Mouse (Mus musculus) frontal cortex, adult 2 months (tissue): ENCODE results near the gene Cdh3. TPM values are rescaled to one million over a fixed set of nuclear protein-coding genes. Genes with fewer than 3 reads are reported as not detected.
A peak's percentile ranks its signal among the peaks of the same experiment; 100 is the strongest.

Source experiments
- DNase-seq, 2 experiments: peaks; one replicate each; pipeline ENCODE4 v3.0.0; 2022; ENCODE audit warnings: low spot score in 1 of 2; ENCODE audit errors: extremely low spot score in 1 of 2
- polyA plus RNA-seq: library from polyadenylated mRNA; depleted of rRNA; stranded (reverse); fragments of >200 nt; gene quantifications from 2 replicates; pipeline ENCODE4 v1.2.3, GENCODE M21; 2012

Gene Cdh3
- polyA plus RNA-seq, 1 experiment = 1.3 TPM

- DNase-seq = no peak
Measured at GRCm38 (mm10) chr8:106526725-106527124, 16.0 kb downstream of the Cdh3 start.

DNA sequence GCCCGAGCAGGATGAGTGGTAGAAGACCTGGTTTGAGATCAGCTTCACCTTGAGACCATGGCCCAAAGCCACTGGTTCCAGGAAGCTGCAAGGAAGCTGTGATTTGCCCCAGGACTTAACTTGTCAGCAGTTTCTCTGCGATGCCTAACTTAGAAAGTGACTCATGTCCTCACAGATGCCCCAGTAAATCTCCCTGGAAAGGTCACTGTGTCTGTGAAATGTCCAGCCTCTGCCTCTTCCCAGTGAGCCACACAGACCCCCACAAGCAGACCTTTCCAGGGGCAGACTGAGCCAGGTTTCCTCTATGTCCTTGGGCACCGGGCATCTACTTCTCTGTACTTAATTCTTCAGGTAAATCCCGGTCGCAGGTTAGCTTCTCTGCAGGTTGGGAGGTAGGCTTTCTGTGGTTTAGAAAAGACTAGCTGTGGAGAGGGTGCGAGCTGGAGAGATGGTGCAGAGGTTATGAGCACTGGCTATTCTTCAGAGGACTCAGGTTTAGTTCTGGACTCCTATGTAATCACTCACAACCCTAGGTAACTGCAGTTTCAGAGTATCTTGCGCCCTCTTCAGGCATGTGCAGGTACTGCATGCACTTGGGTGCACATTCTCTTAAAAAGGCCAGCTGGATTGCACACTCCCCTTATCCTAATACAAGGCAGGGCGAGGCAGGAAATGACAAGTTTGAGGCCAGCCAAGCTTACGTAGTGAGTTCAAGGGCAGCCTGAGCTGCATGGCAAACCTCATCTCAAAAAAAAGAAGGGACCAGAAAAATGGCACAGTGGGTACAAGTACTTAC is 16.7 kb downstream of the Cdh3 start:
- no peak for DNase-seq

DNA sequence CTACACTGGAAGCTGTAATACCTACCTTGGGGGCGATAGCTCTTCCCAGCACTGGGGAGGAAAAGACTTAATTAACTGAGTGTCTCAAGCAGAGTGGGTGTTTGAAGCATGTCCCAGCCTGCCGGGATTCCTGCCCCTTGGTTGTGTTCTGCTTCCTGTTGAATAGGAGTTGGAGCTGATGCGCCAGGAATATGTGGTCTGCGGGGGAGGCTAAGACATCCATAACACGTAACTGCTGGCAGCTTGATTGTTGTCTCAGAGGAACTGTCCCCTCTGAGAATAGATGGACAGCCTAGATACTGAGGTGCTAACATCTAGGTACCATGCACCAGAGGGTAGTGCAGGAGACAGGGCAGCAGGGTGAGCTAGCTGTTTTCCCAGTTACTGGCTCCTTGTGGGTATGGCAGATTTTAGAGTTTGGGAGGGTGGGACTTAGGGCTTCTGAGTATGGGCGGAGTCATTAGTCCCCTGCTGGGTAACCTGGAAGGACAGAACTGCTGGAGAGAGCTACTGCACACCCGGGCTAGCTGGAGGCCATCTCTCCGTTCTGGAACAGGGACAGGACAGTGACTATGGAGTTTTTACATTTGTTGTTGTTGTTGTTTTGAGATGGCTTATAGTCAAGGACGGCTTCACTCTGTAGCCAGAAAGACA is 18.0 kb downstream of the Cdh3 start:
- DNase-seq = no peak

- DNase-seq = no peak
Measured at GRCm38 (mm10) chr8:106529885-106530482, 19.3 kb downstream of the Cdh3 start.

- no peak for DNase-seq
Measured at GRCm38 (mm10) chr8:106530566-106530965, 19.9 kb downstream of the Cdh3 start.

- no peak for DNase-seq
Measured at GRCm38 (mm10) chr8:106533709-106534108, 23.0 kb downstream of the Cdh3 start.

GRCm38 (mm10) chr8:106534449-106534848 is 23.8 kb downstream of the Cdh3 start:
- peak in 1 of 2 experiments; percentile 65 for DNase-seq

GRCm38 (mm10) chr8:106535448-106535847 is 24.8 kb downstream of the Cdh3 start:
- DNase-seq = no peak

GRCm38 (mm10) chr8:106539193-106539592 is 28.5 kb downstream of the Cdh3 start:
- no peak for DNase-seq

DNA sequence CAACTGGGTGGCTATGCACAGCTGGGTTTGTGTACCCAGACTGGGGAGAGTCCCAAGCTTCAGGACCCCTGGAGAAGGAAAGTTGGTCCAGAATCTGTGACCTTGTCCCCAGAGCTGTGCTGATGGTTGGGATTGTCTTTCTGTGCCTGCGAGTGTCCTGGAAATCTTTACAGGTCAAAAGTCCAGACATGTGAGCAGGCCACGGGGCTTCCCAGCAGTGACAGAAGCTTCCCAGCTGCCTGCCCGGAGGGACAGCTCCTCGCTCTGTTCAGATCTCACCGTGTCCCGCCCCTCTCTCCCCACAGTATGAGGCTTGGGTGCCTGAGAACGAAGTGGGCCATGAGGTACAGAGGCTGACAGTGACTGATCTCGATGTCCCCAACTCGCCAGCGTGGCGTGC is 30.3 kb downstream of the Cdh3 start:
- no peak for DNase-seq

DNA sequence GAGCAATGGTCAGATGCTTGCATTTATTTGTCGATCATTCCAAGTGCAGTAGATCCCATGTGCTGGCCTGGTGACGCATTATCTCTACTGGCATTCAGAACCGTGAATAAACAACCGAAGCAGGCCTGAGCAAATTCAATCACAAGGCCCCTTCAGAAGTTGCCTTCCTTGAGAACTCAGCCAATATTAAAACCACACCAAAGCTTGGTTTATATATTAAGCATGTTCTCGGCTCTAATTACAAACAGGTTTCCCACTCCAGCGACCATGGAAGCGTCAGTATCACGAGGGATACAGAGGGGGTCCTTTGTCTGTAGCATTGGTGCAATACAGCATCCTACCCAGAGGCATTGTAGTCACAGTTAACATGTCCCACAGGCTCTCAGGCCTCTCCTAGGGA is 32.4 kb downstream of the Cdh3 start:
- no peak for DNase-seq

- no peak for DNase-seq
Measured at GRCm38 (mm10) chr8:106545149-106545548, 34.5 kb downstream of the Cdh3 start.

- no peak for DNase-seq
Measured at GRCm38 (mm10) chr8:106546746-106547145, 36.1 kb downstream of the Cdh3 start.

DNA sequence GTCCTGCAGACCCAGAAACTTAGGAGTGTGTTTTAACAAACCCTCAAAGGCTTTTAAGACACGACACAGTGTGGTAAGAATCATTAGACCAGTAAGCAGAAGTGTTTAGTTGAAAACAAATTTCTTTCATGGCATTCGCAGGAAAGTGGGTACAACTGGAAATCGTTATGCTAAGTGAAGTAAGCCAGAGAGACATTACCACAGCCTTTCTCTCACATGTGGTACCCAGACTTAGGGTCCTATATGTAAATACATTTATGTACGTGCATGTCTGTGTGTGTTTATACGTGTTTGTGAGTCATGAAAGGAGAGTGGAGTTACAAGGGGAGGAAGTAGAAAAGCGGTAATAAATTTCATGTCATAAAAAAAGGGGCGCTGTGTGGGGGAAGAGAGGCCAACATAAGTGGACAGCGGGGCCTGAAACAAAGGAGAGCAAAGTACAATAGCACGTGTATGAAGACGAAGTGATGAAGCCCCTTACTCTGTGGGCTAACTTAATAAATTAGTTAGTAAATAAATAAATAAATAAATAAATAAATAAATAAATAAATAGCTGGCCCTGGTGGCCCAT is 37.8 kb downstream of the Cdh3 start:
- no peak for DNase-seq

DNA sequence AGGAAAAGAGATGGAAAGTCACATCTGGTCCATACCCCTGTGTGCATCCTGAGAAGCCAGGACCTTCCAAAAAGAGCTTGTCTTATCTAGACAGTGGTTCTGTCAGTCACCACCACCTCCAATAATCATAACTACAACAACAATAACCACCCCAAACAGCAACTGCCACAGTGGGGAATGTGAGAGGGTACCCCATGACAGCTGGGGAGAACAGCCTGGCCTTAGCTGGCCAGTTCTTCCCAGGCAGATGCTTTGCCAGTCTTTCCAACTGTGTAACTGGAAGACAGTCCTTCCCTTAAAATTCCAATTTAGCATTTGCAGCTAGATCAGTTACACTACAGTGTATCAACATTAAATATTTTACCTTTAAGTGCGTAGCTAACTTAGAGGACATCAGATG is 40.2 kb downstream of the Cdh3 start:
- DNase-seq = no peak

DNA sequence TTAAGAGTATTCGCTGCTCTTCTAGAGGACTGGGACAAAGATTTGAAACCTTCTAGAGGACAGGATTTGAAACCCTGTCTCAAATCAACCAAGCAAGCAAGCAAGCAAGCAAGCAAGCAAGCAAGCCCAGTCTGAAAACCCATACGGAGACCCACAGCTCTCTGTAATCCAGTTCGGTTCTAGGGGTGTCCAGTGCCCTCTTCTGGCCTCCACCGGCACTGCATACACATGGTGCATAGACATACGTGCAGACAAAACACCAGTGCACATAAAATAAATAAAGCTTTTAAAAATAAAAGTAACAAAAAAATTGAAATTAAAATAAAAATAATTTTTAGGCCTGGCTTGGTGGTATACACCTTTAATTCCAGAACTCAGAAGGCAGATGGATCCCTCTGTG is 43.3 kb downstream of the Cdh3 start:
- no peak for DNase-seq

DNA sequence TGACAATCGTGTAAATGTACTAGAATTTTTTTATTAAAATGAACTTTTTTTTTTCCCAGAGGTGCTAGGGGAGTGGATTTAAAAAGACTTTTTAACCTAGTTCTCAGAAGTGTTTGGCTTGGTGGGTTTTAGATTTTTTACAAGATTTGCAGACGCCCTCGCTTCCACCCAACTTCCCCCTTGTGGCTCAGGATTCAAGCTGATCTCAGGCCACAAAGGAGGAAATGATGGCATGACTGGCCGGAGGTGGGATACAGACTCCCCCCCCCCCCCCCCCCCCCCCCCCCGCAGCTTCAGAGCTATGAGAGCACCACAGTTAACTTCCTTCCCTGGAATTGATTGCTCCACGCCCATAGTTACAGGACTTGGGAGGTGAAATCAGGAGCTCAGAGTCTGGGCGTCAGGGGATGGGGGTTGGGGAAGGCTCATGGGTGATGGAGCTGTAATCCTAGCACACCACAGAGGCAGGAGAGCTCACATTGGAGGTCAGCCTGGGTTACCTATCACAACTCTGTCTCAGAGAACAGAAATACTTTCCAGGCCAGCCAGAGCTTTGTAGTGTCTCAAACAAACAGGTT is 45.5 kb downstream of the Cdh3 start:
- DNase-seq = no peak

DNA sequence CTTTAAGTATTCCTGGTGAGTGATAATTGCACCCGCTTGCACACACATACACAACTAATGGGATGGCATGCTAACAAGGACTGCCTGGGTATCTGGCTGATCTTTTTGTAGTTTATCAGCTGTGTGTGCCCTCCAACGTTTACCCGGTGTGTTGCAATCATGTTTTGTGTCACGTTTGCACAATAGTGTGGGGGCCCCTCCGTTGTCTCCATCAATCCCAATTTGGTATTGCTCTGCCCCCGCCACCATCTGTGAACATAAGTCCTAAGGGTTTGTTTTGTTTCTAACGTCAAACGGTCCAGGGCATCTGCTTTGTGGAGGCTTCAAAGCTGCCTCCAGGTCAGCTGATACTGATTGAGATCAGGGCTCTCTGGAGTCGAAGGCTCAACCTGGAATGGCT is 49.2 kb downstream of the Cdh3 start:
- no peak for DNase-seq

DNA sequence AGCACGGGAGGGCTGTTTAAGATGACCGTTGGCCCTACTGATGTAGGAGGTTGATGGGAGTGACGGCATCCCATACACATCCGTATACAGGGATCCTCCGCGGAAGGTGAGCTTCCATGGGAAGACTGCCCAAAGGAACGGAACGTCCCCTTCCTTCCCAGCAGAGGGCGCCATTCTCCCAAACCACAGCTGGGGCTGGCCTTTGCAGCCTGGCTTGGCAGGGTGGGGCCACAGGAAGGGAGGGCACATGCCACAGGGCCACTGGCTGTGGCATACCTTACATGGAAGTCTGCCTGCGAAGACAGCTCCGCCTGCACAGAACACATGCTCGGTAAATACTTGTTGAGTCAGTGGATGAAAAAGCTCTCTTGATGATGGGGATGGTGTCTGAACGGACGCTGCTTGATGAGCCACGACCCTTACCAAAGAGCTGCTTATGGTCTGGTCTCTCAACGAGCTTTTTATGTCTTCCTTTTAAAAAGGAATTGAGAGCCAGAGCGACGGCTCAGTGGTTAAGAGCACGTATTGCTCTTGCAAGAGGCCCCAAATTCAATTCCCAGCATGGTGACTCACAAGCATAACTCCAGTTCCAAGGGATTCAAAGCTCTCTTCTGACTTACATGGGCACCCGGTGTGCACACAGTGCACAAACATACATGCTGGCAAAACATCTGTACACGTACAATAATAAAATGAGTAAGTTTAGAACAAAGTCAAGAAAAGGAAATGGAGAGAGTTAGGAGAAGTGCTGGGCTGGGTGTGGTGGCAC is 50.6 kb downstream of the Cdh3 start:
- peak in 1 of 2 experiments; percentile 23 for DNase-seq

GRCm38 (mm10) chr8:106563691-106564182 is 53.0 kb downstream of the Cdh3 start:
- DNase-seq = no peak
